Mouse (Mus musculus) hindbrain, embryonic 12.5 days (tissue): ENCODE results near the gene Plekha3. TPM values are rescaled to one million over a fixed set of nuclear protein-coding genes. Genes with fewer than 3 reads are reported as not detected.

Experiments used
- ATAC-seq: fragments of 200-750 bp; cut with Nextera tagmentation; 2 replicates; pipeline ENCODE4 v1.8.0; 2017; ENCODE audit warnings: moderate TSS enrichment; ENCODE audit not compliant: low FRiP score
- H3K27ac ChIP-seq: fragments of 300-500 bp; sonication (generic); 2 replicates; pipeline ENCODE4 v1.5.1; 2016; ENCODE audit warnings: mild to moderate bottlenecking
- H3K27me3 ChIP-seq: fragments of 300-500 bp; sonication (generic); 2 replicates; pipeline ENCODE4 v1.6.1; 2016; ENCODE audit warnings: mild to moderate bottlenecking
- H3K36me3 ChIP-seq: fragments of 300-500 bp; sonication (generic); 2 replicates; pipeline ENCODE4 v1.6.1; 2016; ENCODE audit warnings: mild to moderate bottlenecking
- H3K4me1 ChIP-seq: fragments of 300-500 bp; sonication (generic); 2 replicates; pipeline ENCODE4 v1.6.1; 2016
- H3K4me2 ChIP-seq: fragments of 300-500 bp; sonication (generic); replicated peaks from 2 replicates; pipeline ENCODE4 v1.6.1; 2016; ENCODE audit warnings: mild to moderate bottlenecking
- H3K4me3 ChIP-seq: fragments of 300-500 bp; sonication (generic); 2 replicates; pipeline ENCODE4 v1.5.1; 2016; ENCODE audit warnings: mild to moderate bottlenecking
- H3K9ac ChIP-seq: fragments of 300-500 bp; sonication (generic); 2 replicates; pipeline ENCODE4 v1.6.1; 2016; ENCODE audit warnings: mild to moderate bottlenecking, moderate library complexity
- H3K9me3 ChIP-seq: fragments of 300-500 bp; sonication (generic); replicated peaks from 2 replicates; pipeline ENCODE4 v1.6.1; 2016; ENCODE audit warnings: mild to moderate bottlenecking
- WGBS: fragments of 180-500 bp; shearing (Covaris S2); methylation state at CpG from one replicate; pipeline ENCODE4 v1.1.7; 2016; 5-methylcytosine and 5-hydroxymethylcytosine counted together
- polyA plus RNA-seq: library from polyadenylated mRNA; unstranded; fragments of >200 nt; fragmentation: Nextera tagmentation; extraction: Ambion mirVana; gene quantifications from 2 replicates; pipeline ENCODE4 v1.2.1, GENCODE M21; 2016

Plekha3 gene
- polyA plus RNA-seq, 1 experiment from 2014 or later, result 16.8 TPM

- Histone ChIP-seq H3K27me3 (no peaks in the 10 kb centered on the region), H3K9ac (no peak overlapping the region), H3K9me3 (no peaks in the 10 kb centered on the region), H3K27ac (no peak overlapping the region), H3K4me3 (no peak overlapping the region), H3K4me2 (no peak overlapping the region), H3K4me1 (no peaks in the 10 kb centered on the region), H3K36me3 (peaks cover 70% of the 10 kb centered on the region)
- ATAC-seq, result no peak
- WGBS, result 98% methylated on average over 3 of the region's 3 CpGs
Observed at GRCm38 (mm10) chr2:76686986-76687385, 11.9 kb downstream of the Plekha3 start.

GRCm38 (mm10) chr2:76687608-76688007 is 12.5 kb downstream of the Plekha3 start:
- Histone ChIP-seq H3K4me2 (no peak overlapping the region), H3K9ac (no peak overlapping the region), H3K4me1 (no peaks in the 10 kb centered on the region), H3K36me3 (peaks cover 72% of the 10 kb centered on the region), H3K27ac (no peak overlapping the region), H3K4me3 (no peak overlapping the region), H3K9me3 (no peaks in the 10 kb centered on the region), H3K27me3 (no peaks in the 10 kb centered on the region)
- ATAC-seq, result no peak
- WGBS, result 86% methylated on average over 3 of the region's 3 CpGs

GRCm38 (mm10) chr2:76688162-76688561 is 13.1 kb downstream of the Plekha3 start:
- no peak for ATAC-seq
- Histone ChIP-seq H3K4me3 (no peak overlapping the region), H3K9ac (no peak overlapping the region), H3K4me2 (no peak overlapping the region), H3K9me3 (no peaks in the 10 kb centered on the region), H3K36me3 (peaks cover 72% of the 10 kb centered on the region), H3K27ac (no peak overlapping the region), H3K27me3 (no peaks in the 10 kb centered on the region), H3K4me1 (no peaks in the 10 kb centered on the region)
- WGBS, result 73% methylated on average over 7 of the region's 7 CpGs

- H3K9ac ChIP-seq, result no peak overlapping the region
- H3K4me2 ChIP-seq, result no peak overlapping the region
- H3K9me3 ChIP-seq, result no peaks in the 10 kb centered on the region
- no peak overlapping the region for H3K4me3 ChIP-seq
- no peaks in the 10 kb centered on the region for H3K27me3 ChIP-seq
- ATAC-seq, result no peak
- 86% methylated on average over 12 of the region's 12 CpGs for WGBS
- H3K4me1 ChIP-seq, result no peaks in the 10 kb centered on the region
- peaks cover 76% of the 10 kb centered on the region for H3K36me3 ChIP-seq
- H3K27ac ChIP-seq, result no peak overlapping the region
Observed at GRCm38 (mm10) chr2:76690436-76691204, 15.5 kb downstream of the Plekha3 start.

GRCm38 (mm10) chr2:76693765-76694164 is 18.7 kb downstream of the Plekha3 start:
- Histone ChIP-seq H3K27ac (no peak overlapping the region), H3K4me3 (no peak overlapping the region), H3K9me3 (no peaks in the 10 kb centered on the region), H3K4me1 (no peaks in the 10 kb centered on the region), H3K27me3 (no peaks in the 10 kb centered on the region), H3K9ac (no peak overlapping the region), H3K36me3 (peaks cover 58% of the 10 kb centered on the region), H3K4me2 (no peak overlapping the region)
- ATAC-seq, result no peak
- 81% methylated on average over 5 of the region's 5 CpGs for WGBS

GRCm38 (mm10) chr2:76695290-76695689 is 20.2 kb downstream of the Plekha3 start:
- Histone ChIP-seq H3K27ac (no peak overlapping the region), H3K4me3 (no peak overlapping the region), H3K9ac (no peak overlapping the region), H3K4me2 (no peak overlapping the region), H3K9me3 (no peaks in the 10 kb centered on the region), H3K4me1 (no peaks in the 10 kb centered on the region), H3K36me3 (peaks cover 57% of the 10 kb centered on the region), H3K27me3 (no peaks in the 10 kb centered on the region)
- ATAC-seq, result no peak
- WGBS, result 87% methylated on average over 6 of the region's 6 CpGs

- H3K4me1 ChIP-seq, result no peaks in the 10 kb centered on the region
- H3K4me2 ChIP-seq, result no peak overlapping the region
- H3K9ac ChIP-seq, result no peak overlapping the region
- H3K9me3 ChIP-seq, result no peaks in the 10 kb centered on the region
- H3K27ac ChIP-seq, result no peak overlapping the region
- no peak overlapping the region for H3K4me3 ChIP-seq
- ATAC-seq, result no peak
- no peaks in the 10 kb centered on the region for H3K27me3 ChIP-seq
- 82% methylated on average over 3 of the region's 3 CpGs for WGBS
- H3K36me3 ChIP-seq, result peaks cover 9% of the 10 kb centered on the region
Observed at GRCm38 (mm10) chr2:76702188-76702587, 27.1 kb downstream of the Plekha3 start.

- Histone ChIP-seq H3K36me3 (peaks cover 4% of the 10 kb centered on the region; the same call in 1 of the 2 replicates), H3K4me3 (no peak overlapping the region), H3K9me3 (no peaks in the 10 kb centered on the region), H3K4me2 (no peak overlapping the region), H3K27me3 (no peaks in the 10 kb centered on the region), H3K27ac (no peak overlapping the region), H3K4me1 (no peaks in the 10 kb centered on the region), H3K9ac (no peak overlapping the region)
- no peak for ATAC-seq
- 79% methylated on average over 5 of the region's 5 CpGs for WGBS
Observed at GRCm38 (mm10) chr2:76702751-76703150, 27.7 kb downstream of the Plekha3 start.

GRCm38 (mm10) chr2:76705655-76706054 is 30.6 kb downstream of the Plekha3 start:
- Histone ChIP-seq H3K9ac (no peak overlapping the region), H3K4me1 (no peaks in the 10 kb centered on the region), H3K9me3 (peaks cover 8% of the 10 kb centered on the region; the same call in 1 of the 2 replicates), H3K27ac (no peak overlapping the region), H3K4me3 (no peak overlapping the region), H3K4me2 (no peak overlapping the region), H3K36me3 (peaks cover 16% of the 10 kb centered on the region), H3K27me3 (no peaks in the 10 kb centered on the region)
- ATAC-seq, result no peak
- 95% methylated on average over 13 of the region's 13 CpGs for WGBS

GRCm38 (mm10) chr2:76708512-76708911 is 33.4 kb downstream of the Plekha3 start:
- ATAC-seq, result no peak
- WGBS, result 91% methylated on average over 3 of the region's 3 CpGs

GRCm38 (mm10) chr2:76714984-76715383 is 39.9 kb downstream of the Plekha3 start:
- H3K36me3 ChIP-seq, result peaks cover 15% of the 10 kb centered on the region
- H3K9me3 ChIP-seq, result peaks cover 32% of the 10 kb centered on the region
- 74% methylated on average over 8 of the region's 8 CpGs for WGBS
- no peak overlapping the region for H3K9ac ChIP-seq
- no peak for ATAC-seq
- no peaks in the 10 kb centered on the region for H3K4me1 ChIP-seq
- H3K4me2 ChIP-seq, result no peak overlapping the region
- no peaks in the 10 kb centered on the region for H3K27me3 ChIP-seq
- no peak overlapping the region for H3K27ac ChIP-seq
- no peak overlapping the region for H3K4me3 ChIP-seq

More at GRCm38 (mm10) chr2:76708512-76708911, 33.4 kb downstream of the Plekha3 start:
- peaks cover 27% of the 10 kb centered on the region; the same call in 1 of the 2 replicates for H3K9me3 ChIP-seq
- H3K9ac ChIP-seq, result no peak overlapping the region
- no peak overlapping the region for H3K27ac ChIP-seq
- H3K4me1 ChIP-seq, result no peaks in the 10 kb centered on the region
- no peaks in the 10 kb centered on the region for H3K27me3 ChIP-seq
- H3K36me3 ChIP-seq, result peaks cover 22% of the 10 kb centered on the region
- H3K4me2 ChIP-seq, result no peak overlapping the region
- no peak overlapping the region for H3K4me3 ChIP-seq

GRCm38 (mm10) chr2:76719650-76720049 is 44.6 kb downstream of the Plekha3 start:
- no peaks in the 10 kb centered on the region for H3K27me3 ChIP-seq
- WGBS, result 96% methylated on average over 14 of the region's 14 CpGs
- no peak for ATAC-seq

More at GRCm38 (mm10) chr2:76719650-76720049, 44.6 kb downstream of the Plekha3 start:
- no peak overlapping the region for H3K27ac ChIP-seq
- no peak overlapping the region for H3K4me3 ChIP-seq
- H3K4me2 ChIP-seq, result no peak overlapping the region
- peaks cover 3% of the 10 kb centered on the region; the same call in 1 of the 2 replicates for H3K36me3 ChIP-seq
- no peak overlapping the region for H3K9ac ChIP-seq
- peaks cover 12% of the 10 kb centered on the region for H3K9me3 ChIP-seq
- H3K4me1 ChIP-seq, result no peaks in the 10 kb centered on the region
